Mouse (Mus musculus): ENCODE measurements at regions not wholly inside any gene's neighbourhood (a gene's known extent, or its start where the extent isn't known, plus 50 kb on each side); places are given as distances from the start of the nearest gene placed in this dataset.
A peak's percentile ranks its signal among the peaks of the same experiment; 100 is the strongest.
"Not testable (repeated sequence)": the region's sequence is repeated elsewhere in the genome, so short reads cannot be mapped to it uniquely, and the experiment has no call there.

DNA sequence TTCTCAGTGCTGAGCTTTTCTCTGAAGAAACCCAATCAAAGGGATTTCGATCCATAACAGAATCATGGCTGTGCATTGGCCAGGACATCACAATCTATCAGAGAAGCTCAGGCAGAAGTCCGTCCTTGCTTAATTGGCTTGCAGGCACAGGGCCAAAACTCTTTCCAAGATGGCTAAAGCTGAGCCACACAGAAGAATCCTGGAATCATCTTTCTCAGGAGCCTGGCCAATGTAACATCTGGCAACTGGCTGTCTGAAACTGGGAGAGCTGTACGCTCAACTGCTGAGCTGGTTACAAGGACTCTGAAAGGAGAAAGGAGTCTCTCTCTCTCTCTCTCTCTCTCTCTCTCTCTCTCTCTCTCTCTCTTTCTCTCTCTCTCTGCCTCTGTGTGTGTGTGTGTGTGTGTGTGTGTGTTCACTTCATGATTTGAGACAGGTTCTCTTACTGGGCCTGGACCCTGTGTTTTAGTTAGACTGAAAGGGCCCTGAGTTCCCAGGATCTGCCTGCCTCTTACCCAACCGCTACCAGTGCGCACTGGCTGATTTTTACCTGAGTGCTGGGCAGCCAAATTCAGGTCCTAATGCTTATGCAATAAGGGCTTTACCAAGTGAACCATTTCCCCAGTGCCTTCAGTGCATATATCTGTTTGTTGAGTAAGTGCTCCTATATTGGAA is 333.3 kb upstream of the Cwc22 start:
- peak; percentile 63 for DNase-seq (ENCODE audit: low spot score)

DNA sequence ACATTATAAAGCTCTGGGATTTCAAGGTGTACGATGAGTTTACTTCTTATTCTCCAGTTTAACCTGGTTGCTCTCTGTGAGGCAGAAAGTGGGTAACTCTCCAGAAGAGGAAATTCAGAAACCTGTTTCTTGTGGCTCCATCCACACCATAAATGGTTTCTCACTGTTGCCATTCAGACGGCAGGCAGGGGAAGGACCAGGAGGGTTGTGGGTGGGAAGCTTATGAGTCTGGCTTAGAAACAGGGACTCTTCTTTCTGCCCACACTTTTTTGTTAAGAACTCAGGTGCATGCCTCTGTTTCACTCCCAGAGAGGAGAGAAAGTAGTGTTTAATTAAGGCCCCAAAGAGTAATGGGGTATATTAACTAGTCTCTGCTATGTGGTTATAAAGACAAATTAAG is 332.5 kb upstream of the Cwc22 start:
- no peak for DNase-seq (ENCODE audit: low spot score)

DNA sequence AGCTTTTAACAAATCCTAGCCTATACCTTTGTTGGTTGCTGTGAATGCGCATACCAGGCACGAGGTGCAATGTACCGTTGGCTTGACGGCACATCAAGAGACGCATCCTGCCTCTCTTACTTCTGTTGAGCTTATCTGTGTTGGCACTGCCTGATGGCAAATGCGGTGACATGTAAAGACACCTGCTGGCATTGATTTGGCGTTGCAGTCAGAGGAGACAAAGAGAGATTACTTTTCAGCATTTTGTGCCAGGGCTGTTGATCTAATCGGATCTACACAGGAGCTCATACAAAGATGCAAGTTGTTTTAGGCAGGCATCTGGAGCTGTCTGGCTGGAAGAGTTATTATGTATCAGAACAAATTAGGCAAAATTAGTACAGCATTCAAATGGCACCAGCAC is 331.5 kb upstream of the Cwc22 start:
- no peak for DNase-seq (ENCODE audit: low spot score)

DNA sequence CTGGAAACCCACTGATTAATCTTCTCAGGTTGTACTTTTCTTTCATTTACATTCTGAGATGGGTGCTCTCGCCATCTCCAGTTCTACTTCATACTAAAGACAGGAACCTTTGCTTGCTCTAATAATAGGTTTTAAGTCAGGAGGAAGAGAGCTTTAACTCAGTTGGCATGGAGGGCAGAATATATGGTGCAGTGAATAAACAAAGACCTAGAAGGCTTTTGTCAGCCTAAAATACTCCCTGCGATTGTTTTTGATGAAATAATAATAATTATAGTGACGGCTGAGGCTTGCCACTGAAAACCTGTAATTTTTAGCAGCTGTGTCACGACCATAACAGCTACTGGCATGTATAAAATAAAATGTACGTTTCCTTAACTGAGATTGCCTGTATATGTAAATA is 327.9 kb upstream of the Cwc22 start:
- DNase-seq (ENCODE audit: low spot score), result no peak

DNA sequence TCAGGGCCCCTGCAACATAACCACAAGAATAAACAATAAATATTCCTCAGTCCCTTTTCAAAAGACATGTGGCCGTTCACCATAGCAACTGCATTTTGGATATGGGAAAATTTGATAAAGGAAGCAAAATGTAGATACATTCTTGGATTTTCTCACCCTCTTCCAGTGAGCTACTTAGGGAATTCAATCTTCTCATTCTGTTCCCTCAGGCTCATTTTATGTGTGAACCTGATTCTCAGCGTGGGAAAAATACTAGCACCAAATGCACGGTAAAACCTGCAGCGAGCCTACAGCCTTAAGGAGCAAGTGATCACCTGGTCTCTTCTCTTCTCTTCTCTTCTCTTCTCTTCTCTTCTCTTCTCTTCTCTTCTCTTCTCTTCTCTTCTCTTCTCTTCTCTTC is 322.5 kb upstream of the Cwc22 start:
- no peak for DNase-seq (ENCODE audit: low spot score)

DNA sequence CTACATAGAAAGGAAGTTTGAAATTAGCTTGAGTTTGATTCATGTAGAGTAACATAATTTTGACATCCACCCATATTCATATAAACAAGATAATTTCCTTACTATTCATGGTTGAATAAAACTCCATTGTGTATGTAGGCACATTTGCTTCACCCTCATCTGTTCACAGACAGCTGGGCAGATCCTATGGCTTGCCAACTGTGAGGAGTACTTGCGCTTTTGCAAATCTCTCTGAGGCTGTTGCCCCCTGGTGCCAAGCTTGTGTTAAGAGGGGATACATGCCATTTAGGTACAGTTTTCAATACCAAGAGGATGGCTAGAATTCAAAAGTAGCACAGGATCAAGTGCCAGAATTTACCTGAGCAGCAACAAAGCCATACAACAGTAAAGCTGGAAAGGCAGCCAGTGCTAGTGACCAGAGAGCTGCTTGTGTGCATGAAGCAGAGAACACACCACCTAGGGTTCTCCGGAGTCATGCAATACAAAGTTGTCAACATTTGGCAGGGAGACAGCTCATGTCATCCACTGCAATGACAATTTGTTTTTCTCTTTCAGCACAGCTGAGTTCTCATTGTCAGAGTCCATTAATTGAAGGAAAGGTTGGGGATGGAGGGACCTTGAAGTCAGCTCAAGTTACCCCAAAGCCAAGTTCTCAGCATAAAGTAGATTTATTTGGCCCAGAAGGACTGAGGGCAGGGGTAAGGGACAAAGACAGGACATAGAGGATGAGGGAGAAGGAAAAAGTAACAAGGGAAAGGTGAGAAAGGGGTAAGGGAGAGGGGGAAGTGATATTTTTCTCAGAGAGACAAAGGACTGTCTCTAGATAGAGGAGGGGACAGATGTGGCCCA is 321.6 kb upstream of the Cwc22 start:
- no peak for DNase-seq (ENCODE audit: low spot score)

DNA sequence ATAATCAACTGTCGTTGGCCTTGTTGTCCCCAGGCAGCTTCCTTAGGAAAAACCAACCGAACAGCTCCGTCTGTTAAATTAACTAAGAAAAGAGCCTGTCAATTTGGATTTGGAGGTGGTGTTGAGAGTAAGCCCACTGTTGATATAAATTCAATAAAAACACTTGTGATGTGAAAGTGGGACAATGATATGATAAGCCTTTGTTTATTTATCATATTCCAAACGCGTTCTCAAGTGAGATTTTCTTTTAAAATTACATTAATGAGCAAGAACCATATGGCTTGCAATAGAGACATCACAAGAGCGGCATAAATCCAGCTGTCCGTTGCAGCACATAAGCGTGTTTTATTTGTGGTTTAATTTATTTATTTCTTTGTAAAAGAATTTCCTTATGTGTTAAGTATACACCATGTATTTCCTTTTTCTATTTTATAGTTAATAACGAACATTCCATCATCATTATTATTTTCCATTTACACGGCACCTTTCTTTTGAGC is 307.5 kb upstream of the Cwc22 start:
- no peak for DNase-seq (ENCODE audit: low spot score)

DNA sequence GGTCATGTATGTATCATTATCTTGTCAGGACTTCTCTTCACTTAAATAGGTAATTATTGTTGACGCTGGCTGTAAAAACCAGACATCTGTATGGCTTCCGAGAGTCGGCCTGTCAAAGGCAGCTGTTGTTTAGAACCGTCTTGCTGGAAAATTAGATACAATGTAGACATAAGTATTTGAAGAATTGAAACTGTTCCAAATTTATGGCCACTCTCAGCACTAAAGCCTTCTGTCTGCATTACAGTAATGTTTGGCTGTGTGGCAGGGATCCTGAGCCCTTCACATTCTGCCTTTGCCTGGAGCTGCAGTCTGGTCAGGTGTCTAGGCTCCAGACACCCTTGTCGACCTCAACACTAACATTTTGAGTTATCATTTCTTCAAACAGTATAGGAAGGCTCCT is 300.2 kb upstream of the Cwc22 start:
- DNase-seq (ENCODE audit: low spot score), result no peak

DNA sequence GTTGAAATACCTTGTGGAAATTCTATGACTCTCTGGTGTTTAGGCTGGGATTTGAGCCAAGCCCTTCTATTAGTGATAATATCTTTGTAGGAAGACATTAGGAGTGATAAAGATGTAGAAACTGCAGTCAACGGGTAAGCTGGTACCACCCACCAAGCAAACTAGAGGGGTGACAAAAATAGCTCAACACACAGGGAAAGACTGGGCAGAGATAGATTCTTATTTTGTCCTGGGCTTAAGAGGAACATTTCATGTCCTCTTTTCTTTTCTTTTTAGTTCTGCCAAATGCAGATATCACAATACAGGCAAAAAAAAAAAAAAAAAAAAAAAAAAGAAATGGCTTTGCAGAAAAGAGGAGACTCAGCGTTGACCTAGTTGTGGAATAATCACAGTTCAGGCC is 294.1 kb upstream of the Cwc22 start:
- no peak for DNase-seq (ENCODE audit: low spot score)

DNA sequence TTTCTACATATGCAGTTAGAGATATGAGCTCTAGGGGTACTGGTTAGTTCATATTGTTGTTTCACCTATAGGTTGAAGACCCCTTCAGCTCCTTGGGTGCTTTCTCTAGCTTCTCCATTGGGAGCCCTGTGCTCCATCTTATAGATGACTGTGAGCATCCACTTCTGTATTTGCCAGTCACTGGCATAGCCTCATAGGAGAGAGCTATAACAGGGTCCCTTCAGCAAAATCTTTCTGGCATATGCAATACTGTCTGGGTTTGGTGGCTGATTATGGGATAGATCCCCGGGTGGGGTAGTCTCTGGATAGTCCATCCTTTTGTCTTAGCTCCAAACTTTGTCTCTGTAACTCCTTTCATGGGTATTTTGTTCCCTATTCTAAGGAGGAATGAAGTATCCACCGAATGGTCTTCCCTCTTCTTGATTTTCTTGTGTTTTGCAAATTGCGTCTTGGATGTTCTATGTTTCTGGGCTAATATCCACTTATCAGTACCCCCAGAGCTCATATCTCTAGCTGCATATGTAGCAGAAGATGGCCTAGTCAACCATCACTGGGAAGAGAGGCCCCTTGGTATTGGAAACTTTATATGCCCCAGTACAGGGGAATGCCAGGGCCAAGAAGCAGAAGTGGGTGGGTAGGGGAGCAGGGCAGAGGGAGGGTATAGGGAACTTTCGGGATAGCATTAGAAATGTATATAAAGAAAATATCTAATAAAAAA is 279.4 kb upstream of the Cwc22 start:
- not testable (repeated sequence) for DNase-seq (ENCODE audit: low spot score)

DNA sequence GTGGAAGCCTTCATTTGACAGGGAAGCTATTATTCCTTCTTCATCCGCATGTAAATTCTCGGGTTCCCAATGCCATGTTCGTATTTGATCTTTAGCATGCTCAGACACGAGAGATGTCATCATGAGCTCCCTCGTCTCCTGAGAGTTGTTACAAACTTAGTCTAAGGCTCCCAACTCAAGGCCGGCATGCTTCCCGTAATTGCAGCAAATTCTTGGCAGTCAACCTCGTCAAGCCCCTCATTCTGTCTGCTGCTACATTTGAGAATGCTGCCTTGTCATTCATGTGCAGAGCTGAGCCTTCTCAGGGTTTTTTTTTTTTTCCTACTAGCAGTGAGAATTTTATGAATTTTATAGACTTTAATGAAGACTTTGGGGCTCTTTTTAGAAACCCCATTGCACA is 268.3 kb upstream of the Cwc22 start:
- no peak for DNase-seq (ENCODE audit: low spot score)

DNA sequence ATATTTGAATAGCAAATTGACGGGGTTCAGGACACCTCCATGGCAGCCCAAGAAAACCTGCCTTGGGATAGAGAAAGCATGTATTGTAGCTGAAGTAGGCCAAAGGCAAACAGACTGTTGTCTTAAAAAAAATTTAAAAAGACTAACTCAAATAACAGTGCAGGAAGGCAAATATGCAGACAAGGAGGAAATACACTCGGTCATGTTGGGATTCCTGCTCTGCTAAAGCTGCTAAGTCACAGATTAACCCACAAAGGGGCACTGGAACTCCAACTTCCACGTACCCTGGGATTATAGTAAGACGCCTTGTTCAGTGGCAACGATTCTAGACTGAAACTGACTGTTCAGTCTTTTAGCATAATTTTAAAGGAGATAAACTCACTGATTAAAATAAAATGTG is 258.9 kb upstream of the Cwc22 start:
- peak; percentile 4 for DNase-seq (ENCODE audit: low spot score)

DNA sequence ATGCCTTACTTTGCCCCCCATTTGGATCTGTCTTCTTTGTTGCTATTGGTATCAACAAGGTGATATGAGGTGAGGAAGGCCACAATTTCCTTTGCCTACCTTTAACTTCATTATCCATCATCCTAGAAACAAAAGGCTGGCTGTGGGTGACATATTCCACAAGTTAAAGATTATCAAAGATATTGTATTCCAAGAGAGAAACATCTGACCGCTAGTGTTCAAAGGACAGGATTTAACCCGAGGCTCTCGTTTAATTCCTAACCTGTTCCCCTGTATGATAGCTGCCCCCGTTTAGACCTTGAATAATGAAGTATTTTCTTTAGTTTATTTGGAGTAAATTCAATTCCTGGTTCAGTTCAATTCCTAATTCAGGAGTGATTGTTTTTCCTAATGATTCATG is 249.8 kb upstream of the Cwc22 start:
- no peak for DNase-seq (ENCODE audit: low spot score)

DNA sequence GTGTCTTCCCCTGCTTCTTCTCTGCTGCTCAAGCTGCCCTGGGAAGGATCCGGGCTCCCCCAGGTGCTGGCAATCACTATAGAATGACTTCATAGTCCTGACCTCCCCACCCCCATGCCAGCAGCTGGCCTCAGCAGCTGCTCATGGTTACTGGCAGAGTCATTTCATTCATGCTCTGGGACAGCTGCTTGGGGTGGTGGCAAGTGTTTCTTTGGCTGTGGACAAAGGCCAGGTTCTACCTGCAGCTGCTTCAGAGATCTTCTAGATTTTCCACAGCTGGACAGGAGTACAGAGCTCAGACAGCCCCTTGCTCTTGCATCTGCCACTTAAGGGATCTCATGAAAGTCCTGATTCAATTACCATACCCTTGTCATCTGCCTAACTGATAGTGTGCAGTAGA is 243.4 kb upstream of the Cwc22 start:
- no peak for DNase-seq (ENCODE audit: low spot score)

DNA sequence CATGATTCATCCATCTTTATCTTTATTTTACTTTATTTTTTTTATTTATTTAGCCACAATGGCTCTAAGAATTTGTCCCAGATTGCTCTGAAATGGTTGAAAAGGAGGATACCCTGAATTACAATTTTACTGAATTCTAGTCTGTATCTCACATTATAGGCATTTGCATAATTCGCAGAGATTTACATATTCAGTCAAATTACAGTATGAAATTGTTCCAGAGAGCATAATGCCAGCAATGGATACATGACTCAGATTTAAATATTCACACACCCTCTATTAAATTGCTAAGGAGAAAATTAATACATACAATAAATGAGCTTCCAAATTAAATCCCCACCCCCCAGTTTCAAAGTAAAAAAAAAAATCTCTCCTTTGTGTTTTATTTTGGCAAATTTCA is 238.8 kb upstream of the Cwc22 start:
- DNase-seq (ENCODE audit: low spot score), result no peak

DNA sequence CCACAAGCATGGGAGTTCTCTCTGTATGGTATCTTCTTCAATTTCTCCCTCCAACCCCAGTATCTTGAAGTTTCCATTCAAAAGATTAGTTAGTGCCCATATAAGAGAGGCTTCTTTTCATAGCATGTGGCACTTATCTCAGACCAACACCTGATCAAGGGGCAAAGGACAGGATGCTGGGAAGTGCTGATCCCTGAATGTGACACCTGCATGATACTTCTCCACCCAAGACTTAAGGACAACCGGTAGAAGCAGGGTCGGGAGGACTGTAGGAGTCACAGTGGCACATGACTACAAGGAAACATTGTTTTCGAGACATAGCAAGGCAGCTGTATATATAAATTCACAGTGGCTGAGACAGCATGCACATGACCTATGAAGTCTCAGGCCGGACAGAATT is 227.6 kb upstream of the Cwc22 start:
- no peak for DNase-seq (ENCODE audit: low spot score)

DNA sequence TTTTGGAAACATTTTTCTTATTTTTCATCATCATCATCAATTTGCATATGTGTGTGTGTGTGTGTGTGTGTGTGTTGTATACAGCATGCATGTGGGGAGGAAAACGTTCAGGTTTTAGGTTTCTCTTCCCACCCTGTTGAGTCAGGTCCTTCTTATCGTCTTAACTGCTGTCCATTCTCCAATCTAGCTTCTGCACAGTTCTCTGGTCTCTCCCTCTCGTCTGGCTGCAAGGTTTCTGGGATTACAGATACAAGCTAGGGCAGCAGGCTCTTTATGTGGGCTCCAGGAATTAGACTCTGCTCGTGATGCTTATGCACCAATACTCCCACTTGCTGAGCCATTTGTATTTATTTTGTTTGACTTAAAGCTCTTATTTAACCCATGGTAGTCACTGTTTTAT is 226.6 kb upstream of the Cwc22 start:
- DNase-seq (ENCODE audit: low spot score), result no peak

DNA sequence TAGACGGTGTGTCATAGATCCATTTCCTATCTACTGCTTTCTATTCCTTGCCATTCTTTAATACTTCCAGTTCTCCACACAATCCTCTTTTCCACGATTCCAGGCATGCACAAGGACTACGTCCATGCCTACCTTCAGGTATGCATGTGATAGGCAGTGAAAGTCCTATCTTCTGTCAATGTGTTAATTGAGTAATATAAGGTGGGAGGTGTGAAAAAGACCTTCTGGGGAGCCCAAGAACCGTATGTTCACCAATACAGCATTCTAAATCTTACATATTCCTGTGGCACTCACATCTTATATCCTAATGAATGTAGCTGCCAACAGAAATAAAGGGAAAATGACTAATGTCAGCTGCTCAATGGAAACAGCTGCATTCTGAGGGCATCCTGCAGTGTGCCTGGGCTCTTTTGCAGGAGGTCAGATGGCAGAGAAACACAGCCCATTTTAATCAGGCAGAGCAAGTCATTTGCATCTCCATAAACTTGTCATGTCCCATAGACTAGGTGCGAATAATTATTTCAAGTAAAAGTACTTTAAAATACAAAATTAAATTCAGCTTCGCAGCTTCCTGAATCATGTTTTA is 224.1 kb upstream of the Cwc22 start:
- no peak for DNase-seq (ENCODE audit: low spot score)

DNA sequence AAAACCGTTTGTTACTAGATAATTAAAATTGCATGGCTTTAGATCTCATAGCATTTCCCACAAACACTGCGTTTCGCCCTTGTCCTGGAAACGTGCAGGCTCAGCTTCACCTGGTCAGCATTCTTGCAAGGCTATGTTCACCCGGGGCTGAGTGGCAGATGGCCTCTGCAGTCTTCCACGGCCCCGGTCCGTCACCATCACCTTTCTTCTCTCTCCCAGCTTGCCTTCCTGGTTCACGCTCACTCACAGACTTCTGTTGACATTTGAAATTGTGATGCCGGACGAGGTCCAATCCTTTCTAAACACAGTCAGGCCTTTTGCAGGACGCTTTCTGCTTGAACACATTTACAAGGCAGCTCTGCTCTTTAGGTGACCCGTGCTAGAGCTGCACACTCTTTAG is 219.3 kb upstream of the Cwc22 start:
- DNase-seq (ENCODE audit: low spot score), result no peak

DNA sequence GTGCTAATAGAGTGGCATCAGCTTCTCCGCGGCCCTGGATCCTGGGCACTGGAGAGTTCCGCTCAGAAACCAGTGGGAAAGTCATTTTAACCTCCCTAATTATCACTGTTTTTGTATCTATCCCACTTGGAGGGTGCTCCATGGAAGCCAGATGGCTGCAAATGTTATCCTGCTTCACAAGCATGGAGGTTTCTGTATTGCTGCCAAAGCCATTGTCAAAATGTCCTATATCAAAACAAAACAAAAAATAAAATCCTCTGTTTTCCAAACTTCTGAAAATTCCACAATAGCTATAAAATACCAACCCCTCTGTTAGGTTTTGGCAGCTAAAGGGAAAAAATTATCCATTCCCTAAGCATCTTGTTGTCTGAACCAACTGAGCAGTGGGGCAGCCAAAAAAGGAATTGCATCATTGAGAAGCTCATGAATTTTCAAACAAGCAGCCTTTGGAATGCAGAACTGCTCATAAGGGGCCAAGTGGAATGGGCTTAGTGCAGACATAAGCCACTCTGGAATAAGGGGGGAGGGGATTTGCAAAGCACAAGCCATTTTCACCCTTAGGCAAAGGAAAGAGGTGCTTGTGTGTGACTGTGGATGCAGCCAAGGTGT is 213.8 kb upstream of the Cwc22 start:
- DNase-seq (ENCODE audit: low spot score), result no peak

DNA sequence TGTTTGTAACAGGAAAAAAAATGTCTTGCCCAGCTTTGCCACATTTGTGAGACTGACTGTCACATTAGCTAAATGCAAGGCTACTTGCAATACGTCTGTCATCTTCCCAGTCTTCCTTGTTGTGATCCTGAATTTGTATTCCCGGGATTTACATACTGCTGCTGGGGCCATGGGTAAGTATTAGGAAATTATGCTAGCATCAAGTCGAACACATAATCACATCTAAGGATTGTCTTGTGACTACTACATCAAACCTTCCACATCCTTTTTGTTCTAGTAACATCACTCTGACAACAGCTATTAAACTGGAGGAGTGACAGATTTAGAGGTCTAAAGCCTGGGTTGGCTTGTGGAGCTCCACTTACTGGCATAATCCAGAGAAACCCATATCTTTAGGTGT is 164.2 kb upstream of the Cwc22 start:
- DNase-seq (ENCODE audit: low spot score), result no peak

DNA sequence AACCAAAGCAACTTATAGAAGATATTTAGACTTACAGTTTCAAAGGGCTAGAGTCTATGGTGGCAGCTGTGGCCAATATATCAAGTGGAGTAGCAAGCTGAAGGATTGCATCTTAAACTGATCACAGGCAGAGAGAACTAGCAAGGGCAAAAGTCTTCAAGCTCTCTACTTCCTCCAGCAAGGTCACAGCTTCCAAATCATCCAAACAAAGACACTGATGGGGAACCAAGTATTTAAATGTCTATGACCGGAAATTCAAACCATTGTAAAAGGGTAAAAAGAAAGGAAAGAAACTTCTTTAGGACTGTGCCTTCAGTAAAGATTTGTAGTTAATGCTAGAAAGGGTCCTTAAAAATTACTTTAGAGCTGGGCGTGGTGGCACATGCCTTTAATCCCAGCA is 149.4 kb upstream of the Cwc22 start:
- DNase-seq (ENCODE audit: low spot score), result no peak

All from urinary bladder, postnatal 14 days (tissue).